Mouse (Mus musculus): ENCODE results near the gene Rdh7. TPM values are rescaled to one million over a fixed set of nuclear protein-coding genes. Genes with fewer than 3 reads are reported as not detected.
"Not testable (repeated sequence)": the region's sequence is repeated elsewhere in the genome, so short reads cannot be mapped to it uniquely, and the experiment has no call there.

The Rdh7 gene
- total RNA-seq, 2 experiments from 2014 or later = 0.95 to 46.8 TPM

DNA sequence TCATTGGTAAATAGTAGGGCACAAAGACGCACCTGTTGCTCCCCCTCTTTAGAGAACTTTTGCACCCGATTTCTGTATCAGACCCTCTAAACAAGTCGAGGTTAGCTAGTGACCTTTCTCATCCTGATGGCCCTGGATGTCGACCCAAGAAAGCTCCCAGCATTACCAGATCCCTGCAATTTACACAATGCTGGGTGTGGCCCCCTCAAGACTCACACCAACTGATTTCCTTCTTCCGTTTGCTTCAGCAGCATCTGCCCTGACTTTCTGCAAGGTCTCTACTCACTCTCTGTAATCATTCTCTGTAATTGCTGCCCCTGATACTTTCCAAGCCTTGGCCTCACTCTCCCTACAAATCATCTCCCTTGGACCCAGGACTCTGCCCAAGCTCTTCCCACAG lies 8.1 kb upstream of the Rdh7 start:
- DNase-seq (ENCODE audit: low spot score in 2 of 2) = no peak

DNA sequence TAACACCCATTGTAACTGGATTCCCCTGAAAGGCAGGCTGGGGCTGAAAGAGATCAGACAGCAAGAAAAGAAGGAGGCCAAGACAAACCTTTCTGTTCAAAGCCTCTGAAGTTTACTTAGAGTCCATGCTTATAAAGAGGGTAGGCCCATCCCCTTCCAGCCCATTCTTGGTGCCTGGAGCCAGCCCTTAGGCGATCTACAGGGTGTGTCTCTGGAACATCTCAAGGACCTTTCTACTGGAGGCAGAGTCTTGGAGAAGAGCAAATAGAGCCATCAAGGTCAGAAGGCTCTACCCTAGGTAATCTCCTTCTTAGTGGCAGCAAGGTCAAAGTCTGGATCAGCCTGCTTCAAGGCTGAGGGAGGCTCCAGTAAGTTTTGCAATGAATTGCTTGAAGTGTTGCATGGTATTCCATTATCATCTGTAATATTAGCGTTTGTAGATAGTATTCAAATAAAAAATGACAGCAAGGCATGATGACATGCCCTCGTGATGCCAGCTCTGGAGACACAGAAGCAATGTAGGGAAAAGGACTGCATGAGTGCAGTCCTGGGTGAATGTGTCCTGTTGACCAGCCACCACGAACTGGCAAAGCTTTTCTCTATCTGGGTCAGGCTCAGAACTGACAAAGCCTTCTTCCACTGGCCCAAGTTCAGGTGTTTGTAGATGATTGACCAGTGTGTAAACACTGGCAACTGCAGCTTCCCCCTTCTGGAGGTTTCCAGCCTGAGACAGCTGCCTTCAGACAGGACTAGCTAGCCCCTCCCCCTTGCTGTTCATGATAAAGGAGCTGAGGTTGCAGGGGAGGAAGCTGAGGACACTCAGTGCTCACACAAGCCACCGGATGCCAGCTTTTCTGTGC lies 4.8 kb upstream of the Rdh7 start:
- not testable (repeated sequence) for DNase-seq (ENCODE audit: low spot score in 2 of 2)

DNA sequence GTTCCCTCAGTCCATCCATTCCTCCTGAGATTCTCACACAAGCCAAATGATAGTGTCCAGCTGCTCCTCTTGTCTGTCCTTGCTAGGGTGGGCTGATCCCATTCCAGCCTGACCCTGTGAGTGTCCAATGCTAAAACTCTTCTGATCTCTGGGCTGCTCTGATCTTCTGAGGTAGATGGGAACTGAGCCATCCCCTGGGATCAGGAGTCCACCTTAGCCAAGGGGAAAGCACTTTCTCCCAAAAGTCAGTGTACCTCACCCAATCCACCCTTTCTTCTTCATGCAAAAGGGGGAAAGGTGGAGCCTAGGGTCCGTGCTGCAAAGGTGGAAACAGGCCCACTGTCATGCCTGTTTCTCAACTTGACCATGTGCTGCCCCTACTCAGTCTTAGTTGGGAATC lies 2.9 kb upstream of the Rdh7 start:
- DNase-seq (ENCODE audit: low spot score in 2 of 2) = no peak

DNA sequence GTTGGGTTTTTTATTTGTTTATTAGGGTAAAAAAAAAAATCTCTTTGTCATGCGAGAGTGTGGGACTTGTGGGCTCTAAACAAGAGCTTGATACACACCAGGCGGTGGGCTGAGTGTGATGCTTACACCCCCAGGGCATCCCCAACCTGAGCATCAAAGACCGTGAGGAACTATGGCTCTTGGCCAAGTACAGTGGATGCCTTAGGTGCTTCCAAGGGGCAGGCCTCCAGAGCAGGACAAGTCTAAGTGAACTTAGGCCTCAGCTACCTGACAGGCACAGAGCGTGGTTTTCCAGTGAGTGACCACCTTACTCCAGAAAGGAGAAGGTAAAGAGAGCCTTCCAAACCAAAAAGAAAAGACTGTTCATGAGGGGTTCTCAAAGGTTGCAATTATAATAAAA lies 1.6 kb downstream of the Rdh7 start:
- DNase-seq (ENCODE audit: low spot score in 2 of 2) = no peak

DNA sequence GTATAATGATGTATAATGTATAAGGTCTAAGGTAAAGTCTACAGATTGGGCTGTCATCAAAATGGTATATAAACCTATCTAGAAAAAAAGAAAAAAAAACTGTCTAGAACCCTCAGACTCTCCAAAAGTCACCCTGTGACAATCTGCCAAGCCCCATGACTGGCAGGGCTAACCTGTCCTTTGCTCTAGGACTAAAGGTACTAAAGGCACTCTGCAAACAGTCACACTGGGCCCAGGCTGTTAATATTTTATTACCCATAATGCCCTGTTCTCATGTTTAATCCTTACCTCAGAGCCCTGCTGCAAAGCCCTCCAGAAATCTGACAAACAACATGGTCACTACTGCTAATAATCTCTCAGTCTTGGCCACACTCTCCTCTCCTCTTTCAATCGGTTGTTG lies 2.1 kb downstream of the Rdh7 start:
- no peak for DNase-seq (ENCODE audit: low spot score in 2 of 2)

DNA sequence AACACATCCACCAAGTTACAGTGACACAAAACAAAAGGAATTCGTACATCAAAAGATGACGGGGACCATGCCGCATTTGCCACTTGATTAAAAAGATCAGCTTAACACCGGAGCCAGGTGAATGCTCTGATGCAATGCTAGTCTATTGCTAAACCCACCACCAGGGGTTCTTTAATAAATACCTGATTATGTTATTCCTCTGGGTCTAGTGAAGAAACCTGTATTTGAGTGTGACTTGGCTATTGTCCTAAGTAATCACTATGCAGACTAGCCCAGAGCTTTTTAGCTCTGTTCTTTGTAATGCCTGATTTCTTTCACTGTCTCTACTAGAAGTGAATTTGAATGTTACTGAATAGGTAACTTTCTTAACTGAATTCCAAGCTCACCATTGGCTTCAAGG lies 7.6 kb downstream of the Rdh7 start:
- DNase-seq (ENCODE audit: low spot score in 2 of 2) = no peak

DNA sequence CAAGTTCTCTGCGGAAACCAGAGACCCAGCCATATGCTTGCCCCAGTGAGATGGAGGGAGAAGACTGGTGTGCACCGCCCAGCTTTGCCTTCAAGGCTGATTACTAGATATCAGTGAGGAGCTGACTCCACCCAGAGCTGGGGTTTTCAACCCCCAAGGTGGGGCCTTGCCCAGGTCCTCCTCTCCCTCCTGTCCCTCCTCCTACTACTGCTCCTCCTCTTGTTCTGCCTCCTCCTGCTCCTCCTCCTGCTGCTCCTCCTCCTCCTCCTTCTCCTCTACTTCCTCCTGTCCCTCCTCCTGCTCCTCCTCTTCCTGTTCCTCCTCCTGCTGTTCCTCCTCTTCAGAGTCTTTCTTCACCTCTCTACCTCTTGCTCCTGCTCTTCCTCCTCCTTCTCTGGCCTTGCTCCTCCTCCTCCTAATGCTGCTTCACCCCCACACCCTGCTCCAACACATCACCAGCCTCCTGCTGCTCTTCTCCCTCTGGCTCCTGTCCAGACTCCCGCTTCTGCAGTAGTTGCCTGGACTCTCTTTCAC lies 9.4 kb downstream of the Rdh7 start:
- DNase-seq (ENCODE audit: low spot score in 2 of 2) = no peak

DNA sequence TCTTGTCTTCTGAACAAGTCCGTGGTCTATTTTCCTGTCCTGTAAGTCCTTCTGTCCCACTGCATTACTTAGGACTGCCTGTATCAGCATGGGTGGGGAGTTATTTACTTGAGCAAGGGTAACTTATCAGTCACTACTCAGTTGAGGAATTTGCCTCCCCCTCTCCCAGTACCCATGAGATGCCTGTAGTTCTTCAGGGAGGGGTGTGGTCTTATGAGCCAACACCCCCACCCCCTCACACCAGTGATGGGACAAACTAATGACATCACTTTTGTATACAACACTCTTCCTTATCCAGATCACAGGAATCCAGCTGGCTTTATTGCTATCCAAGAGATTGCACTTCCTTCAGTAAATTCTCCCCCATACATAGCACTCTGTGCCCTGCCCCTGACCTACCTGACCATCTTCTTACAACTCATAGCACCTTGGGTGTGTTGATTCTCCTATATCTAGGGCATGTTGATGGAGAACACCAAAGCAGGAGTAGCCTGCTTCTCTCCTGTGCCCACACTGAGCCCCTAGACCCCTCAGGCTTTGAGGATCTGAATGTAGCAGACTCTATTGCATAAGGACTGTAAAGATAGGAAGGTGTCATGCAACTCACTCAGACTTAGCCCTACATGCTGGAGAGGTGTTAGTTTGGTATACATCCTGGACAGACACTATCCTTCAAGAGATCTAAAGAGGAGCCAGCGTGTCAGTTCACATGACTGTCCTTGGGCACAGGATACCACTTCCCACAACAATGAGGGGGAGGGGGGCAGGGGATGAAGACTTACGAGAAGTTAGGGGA lies 10.2 kb downstream of the Rdh7 start:
- no peak for DNase-seq (ENCODE audit: low spot score in 2 of 2)

DNA sequence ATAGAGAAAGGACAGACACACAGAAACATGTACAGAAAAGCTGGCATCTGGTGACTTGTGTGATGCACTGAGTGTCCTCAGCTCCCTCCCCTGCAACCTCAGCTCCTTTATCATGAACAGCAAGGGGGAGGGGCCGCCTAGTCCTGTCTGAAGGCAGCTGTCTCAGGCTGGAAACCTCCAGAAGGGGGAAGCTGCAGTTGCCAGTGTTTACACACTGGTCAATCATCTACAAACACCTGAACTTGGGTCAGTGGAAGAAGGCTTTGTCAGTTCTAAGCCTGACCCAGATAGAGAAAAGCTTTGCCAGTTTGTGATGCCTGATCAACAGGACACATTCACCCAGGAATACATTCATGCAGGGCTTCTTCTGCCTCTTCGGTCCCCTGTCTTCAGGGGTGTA lies 10.9 kb downstream of the Rdh7 start:
- DNase-seq (ENCODE audit: low spot score in 2 of 2) = no peak

DNA sequence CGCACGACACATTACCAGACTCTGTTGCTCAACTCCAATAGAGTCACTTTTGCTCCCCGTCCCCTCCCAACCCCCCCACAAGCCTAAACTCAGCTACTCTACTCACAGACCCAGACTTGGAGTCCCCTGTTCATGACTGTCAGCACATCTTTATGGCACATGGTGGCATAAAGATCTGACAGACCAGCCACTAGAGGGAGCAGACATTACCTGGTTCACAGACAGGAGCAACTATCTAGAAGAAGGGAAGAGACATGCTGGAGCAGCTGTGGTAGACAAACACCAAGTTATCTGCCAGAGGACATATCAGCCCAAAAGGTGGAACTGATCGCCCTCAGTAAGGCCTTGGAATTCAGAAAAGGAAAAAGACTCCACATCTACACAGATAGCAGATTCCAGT lies 16.1 kb downstream of the Rdh7 start:
- no peak for DNase-seq (ENCODE audit: low spot score in 2 of 2)

DNA sequence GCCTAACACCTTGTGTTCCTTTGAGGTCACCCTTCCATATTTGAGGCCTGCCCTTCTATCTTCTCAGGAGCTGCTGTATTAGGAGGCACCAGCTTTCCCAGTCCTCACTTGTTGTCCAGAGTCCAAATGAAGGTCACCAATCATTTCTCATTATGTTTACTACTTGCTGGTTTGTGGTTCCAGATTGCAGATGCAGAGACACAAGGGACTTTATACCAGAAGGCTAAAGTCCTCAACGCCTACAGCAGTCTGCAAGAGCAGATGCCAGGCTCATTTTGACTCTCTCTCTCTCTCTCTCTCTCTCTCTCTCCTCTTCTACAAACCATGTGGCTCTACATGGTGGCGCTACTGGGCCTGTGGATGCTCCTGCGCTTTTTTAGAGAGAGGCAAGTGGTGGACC lies 22.4 kb downstream of the Rdh7 start, which contains the start of gene Rdh16f2:
Gene Rdh16f2 (plus strand): TSS at position 243 of the 400 bp plus-strand sequence.
- no peak for DNase-seq (ENCODE audit: low spot score in 2 of 2)

DNA sequence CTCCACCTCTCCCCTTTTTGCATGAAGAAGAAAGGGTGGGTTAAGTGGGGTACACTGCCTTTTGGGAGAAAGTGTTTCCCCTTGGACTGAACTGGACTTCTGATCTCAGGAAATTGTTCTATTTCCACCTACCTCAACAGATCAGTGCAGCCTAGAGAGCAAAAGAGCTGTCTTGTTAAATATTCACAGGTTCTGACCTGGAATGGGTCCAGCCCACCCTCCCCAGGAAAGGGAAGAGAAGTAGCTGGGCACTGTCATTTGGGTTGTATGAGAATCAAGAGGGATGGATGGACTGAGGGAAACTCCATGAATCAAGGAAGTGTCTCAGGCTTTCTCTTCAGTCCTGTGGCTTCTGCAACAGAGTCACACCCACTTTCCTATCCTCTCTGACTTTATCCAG lies 23.7 kb downstream of the Rdh7 start:
- DNase-seq (ENCODE audit: low spot score in 2 of 2) = no peak

DNA sequence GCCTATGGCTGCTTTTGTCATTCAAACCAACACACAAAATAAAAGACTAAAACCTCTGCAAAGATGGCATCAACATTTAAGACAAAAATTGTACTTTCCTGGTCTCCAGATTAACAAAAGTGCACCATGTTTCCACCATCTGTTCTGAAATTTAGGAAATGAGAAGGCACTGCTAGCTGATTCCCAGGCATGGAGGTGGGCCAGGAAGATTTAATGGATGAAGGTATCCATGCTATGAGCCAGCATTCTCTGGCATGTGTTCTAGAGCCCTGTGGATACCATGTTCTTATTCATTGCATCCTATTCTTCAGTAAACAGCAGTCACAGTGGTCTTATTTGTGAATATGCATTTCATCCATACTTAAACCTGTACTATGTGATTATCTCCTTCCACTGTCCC lies 32.2 kb downstream of the Rdh7 start:
- DNase-seq (ENCODE audit: low spot score in 2 of 2) = no peak

DNA sequence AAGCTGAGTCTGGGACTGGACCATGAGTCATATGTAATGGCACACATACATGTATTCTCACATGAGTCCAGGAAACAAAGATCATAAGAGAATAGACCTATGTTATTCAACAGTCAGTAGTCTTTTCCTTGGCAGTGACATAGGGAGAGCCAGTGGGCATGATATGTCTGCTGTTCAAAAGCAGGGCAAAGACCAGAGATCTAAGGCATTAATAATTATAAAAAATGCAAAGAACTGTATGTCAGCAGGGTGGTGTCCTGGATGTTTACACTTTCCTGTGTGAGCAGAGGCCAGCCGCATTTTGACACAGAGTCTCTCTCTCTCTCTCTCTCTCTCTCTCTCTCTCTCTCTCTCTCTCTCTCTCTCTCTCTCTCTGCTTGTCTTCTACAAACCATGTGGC lies 39.0 kb downstream of the Rdh7 start, which contains the start of gene Rdh19:
Gene Rdh19 (plus strand): TSS at position 301 of the 400 bp plus-strand sequence.
- no peak for DNase-seq (ENCODE audit: low spot score in 2 of 2)

DNA sequence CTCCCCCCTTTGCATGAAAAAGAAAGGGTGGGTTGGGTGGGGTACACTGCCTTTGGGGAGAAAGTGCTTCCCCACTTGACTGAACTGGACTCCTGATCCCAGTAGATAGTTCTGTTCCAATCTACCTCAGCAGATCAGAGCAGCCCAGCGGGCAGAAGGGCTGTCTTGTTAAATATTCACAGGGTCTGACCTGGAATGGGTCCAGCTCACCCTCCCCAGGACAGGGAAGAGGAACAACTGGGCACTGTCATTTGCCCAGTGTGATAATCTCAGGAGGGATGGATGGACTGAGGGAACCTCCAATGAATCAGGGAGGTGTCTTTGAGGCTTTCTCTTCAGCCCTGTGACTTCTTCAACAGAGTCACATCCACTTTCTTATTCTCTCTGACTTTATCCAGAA lies 40.5 kb downstream of the Rdh7 start:
- no peak for DNase-seq (ENCODE audit: low spot score in 2 of 2)

DNA sequence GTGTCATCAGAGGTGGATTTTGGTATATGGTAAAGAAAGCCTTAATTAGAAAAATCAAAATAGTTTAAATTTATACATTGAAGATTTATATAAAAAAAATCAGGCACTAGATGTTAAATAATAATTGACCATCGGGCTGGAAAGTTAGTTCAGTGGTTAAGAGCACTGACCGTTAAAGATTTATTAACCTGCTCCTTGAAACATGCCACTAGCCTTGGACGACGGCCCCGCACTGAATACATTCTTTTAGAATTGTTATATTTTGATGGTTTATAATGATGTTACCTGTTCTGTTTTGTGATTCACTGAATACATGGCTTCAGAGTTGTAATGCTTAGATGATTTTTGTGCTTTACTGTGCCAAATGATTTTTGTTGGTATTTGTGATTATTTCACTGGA lies 42.7 kb downstream of the Rdh7 start:
- not testable (repeated sequence) for DNase-seq (ENCODE audit: low spot score in 2 of 2)

DNA sequence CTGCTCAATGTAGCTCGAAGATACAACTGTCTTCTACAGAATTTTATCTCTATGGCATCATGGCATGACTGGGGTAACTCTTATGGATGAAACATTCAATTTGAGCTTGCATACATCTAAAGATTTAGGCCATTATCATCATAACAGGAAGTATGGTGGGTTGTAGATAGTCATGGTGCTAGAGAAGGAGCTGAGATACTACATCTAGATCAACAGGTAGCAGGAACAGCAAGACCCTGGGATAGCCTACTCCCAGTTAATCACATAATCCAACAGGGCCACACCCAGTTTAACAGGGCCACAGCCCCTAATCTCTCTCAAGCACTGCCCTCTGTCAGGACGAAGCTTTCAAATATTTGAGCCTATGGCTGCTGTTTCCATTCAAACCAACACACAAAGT lies 47.8 kb downstream of the Rdh7 start:
- no peak for DNase-seq (ENCODE audit: low spot score in 2 of 2)

DNA sequence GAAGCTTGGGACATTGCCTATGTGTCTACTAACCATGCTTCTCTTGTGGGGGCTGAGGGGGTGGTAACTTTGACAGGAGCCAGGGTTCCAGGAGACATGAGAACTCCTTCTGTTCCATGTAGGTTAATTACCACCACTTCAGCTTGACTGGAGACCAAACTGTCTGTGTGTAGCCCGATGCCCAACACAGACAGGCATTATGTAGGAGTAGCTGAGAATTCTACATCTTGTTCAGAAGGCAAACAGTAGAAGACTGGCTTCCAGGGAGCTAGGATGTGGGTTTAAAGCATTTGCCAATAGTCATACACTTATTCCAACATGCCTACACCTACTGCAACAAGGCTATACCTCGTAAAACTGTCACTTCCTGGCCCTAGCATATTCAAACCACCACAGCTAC lies 50.1 kb downstream of the Rdh7 start:
- no peak for DNase-seq (ENCODE audit: low spot score in 2 of 2)

DNA sequence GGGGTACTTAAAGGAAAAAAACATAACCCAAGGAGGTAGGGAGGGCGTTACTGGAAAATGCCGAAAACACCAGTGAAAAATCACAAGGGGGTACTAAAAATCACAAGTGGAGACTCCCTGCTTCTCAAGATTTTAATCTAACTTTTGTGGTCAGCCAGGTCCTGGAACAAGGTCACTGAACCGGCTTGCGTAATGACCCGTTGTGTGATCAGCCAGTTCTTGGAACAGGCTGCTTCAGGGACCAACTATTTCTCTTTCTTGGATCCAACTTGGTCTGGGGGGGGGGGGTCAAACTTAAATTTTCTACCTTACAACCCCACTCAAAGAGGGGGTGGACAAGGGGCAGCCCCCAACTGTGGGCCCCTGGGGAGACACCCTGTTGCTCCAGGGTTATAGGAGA lies 50.8 kb downstream of the Rdh7 start:
- DNase-seq (ENCODE audit: low spot score in 2 of 2) = not testable (repeated sequence)

DNA sequence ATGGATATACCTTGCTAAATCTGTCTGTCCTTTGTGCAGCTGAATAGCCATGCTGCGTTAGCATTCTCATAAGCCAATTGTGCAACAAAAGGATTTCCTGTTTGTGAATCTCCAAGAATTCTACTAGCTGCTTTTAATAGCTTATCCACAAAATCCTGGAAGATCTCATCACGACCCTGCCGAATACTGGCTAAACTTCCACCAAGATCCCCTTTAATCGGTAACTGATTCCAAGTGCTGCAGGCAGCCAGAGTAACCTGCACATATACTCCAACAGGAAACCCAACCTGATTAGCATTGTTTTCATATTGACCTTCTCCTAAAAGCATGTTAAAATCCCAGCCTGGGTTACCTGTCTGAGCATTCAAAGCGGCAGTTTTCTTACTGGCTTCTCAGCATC lies 53.3 kb downstream of the Rdh7 start:
- DNase-seq (ENCODE audit: low spot score in 2 of 2) = no peak

DNA sequence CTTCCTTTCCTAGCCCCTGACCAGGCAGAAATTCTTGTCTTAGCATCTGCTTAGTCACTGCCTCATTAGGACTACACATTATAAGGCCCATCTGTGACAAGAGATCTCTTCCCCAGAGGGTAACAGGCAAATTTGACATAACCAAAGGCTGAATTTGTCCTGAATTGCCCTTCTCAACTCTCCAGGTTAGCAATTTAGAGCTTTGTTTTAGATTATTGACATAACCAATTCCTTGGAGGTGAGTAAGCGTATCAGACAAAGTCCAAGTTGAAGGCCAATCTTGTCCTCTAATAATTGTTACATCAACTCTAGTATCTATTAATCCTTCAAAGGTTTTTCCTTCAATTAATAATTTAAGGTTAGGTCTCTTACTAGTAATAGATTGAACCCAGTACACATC lies 54.4 kb downstream of the Rdh7 start:
- DNase-seq (ENCODE audit: low spot score in 2 of 2) = not testable (repeated sequence)

Data from adrenal gland, postnatal 4 days (tissue).